Mouse (Mus musculus): ENCODE results near the gene Tmc5.
A peak's percentile ranks its signal among the peaks of the same experiment; 100 is the strongest.

Tmc5 gene

DNA sequence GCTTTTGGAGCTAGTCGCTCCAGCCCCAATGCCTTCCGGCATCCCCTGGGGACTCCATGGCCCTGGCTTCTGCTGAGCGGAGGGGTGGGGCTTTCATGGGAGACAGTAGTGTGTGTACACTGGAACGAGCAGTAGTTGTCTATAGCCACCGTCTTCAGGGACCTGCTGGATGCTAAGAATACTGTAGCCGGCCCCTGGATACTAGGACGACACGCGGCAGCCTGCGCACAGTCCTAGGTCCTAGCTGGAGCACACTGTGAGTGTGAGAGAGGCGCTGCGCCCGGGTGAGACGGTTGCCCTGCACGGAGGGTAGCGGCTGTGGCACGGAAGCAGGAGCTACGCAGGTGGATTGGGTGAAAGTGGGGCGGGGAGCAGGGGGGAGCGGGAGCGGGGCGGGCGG lies at the start of gene Tmc5:
Tmc5 (plus strand) TSS at position 97 of the 400 bp plus-strand sequence.
- no peak for DNase-seq (ENCODE audit: low spot score in 2 of 2)

DNA sequence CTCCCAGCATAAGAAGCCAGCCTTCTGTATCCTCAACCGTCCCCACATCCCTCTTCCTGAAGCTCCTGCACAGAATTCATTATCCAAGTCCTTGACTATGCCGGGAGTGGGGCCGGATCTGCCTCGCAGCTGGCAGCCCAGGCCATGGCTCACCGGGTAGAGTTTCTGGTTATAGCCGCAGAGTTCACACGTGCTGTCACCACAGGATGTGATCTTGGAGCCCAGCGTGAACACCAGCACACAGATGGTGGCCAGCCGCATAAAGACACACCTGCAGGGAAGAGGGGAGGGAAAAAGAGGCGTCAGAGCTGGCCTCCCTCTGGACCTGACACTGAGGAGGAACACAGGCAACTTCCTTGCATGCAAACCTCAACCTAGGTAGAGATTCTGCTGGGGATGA lies 49.6 kb upstream of the Tmc5 start:
- no peak for DNase-seq (ENCODE audit: low spot score in 2 of 2)

DNA sequence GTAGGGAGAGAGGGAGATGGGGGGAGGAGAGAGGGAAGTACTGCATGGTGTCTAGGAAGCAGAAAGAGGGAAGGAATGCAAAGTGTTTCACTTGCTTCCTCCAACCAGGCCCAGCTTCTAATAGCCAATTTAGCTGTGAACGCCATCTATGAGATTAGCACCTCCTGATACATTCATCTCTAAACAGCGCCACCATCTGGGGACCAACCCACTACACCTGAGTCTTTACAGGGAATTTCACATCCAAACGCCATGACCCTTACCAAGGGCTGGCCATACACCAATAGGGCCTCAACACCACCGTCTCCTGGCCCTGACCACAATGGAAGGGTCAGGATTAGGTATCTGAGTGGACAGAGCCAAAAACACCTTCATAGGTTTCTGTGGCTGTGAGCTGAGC lies 43.2 kb upstream of the Tmc5 start:
- DNase-seq (ENCODE audit: low spot score in 2 of 2): no peak

DNA sequence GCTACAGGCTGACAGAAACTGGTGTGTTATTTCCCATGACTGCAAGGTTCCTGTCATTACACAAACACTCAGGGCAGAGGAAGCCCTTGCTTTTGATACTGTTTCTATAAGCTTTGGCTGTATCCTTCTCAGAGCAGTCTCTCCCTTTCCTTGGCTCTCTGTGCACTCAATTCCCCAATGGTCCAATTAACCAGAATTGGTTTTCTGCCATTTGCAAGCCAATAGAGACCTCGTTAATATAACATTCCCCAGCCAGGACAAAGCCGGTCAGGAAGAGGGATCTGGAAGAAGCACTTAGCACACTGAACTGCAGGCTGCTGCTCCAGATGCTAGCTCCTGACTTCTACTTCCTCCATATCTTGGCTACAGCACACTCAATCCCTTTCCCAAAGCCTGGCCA lies 42.8 kb upstream of the Tmc5 start:
- DNase-seq (ENCODE audit: low spot score in 2 of 2): no peak

DNA sequence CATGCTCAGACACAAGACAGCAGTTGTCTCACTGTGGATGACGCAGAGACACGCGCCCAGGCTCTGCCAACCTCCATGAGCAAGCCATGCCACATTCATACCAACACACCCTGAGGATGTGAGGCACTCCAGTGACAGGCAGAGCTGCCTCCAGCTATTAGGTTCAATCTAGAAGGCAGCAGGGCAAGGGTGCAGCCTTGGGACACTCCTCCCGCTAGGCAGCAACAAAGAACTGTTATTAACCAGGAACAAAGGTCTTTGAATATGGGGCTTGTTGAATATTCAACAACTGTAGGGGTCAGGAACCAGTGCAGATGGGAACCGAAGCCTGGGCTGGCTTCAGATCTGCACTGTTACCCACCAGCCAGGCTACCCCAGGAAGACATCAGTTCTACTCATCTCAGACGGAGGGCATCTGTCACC lies 28.0 kb upstream of the Tmc5 start:
- no peak for DNase-seq (ENCODE audit: low spot score in 2 of 2)

DNA sequence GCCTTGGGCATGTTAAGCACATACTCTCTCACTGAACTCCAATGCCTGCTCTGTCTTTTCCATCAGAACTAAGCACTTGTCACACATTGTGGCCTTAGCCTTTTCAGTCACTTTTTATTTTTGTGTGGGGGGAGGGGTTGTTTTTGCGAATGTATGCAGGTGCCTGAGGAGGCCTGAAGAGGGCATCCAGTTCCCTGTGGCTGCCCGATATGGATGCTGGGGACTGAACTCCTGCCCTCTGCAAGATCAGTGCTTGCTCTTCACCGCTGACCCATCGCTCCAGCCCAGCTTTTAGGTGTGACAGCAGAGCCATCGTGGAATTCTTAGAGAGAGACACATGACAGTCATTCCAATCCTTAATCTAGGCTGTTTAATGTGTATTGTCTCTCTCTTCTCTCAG lies 25.7 kb upstream of the Tmc5 start:
- no peak for DNase-seq (ENCODE audit: low spot score in 2 of 2)

DNA sequence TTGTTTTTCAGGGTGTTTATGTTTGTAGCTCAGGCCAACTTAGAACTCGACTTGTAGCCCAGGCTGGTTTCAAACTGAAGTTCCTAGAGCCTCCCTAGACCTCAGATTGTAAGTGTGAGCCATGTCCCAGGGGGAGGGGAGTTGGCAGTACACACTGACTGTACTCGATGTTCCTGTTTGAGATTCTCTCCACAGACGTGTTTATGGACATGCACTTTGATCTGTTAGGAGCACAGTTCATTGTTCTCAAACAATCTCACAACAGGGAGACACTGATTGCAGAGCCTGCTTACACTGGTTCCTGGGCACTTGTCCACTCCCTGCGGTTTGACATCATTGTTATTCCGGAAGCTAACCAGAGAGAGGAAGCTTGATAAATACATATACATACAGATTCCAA lies 25.1 kb upstream of the Tmc5 start:
- no peak for DNase-seq (ENCODE audit: low spot score in 2 of 2)

DNA sequence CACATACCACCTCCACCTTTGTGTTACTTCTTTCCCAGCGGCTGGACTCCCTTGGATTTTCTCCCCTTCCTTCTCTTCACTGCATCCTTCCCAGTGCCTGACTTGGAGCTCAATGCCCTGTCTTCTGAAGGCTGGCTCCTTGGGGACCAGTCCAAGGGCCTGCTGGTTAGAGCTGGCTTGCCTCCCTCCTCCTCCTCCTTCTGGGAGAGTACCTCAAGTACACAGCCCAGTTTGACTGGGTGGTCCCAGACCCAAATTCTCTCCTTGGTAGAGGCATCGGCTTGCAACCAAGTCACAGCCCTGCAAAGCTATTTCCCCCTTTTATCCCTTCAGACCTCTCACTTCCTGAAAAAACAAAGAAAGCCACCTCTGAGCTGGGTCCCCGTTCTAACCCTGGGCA lies 18.8 kb upstream of the Tmc5 start:
- DNase-seq (ENCODE audit: low spot score in 2 of 2): no peak

DNA sequence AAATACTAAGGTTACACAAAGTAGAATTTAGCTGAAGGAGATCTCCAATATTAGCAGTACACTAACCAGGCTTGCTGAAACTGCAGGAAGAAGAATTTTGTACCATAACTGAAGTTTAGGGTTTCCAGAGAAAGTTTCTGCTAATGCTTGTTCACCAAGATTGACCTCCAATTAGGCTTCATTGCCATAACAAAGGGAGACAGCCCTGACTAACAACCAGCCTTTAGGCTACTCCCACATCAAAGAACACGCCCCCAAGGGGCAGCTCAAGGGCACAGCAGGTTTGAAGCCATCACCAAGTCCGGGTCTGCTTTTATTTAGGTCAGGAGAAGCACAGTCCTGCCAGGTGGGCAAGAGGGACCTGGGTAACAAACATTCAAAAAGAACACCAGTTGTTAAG lies 17.2 kb upstream of the Tmc5 start:
- no peak for DNase-seq (ENCODE audit: low spot score in 2 of 2)

DNA sequence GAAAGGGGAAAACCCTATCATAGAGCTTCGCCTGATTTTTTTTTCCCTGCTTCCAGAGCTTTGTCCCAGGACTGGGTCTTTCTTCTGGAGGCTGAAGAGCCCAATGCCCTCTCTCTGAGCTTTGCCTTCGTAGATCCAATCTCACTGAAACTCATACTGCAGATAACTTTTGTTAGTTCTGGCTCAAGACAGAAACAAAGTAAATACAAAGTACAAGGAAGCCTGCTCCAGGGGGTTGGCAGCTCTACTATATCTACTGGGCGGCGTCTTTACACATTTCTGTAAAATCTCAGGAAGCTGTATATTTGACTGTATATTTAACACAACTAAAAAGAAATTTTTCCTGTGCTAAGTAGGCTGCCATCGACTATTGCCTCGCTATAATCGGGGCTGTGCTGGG lies 13.3 kb upstream of the Tmc5 start:
- DNase-seq (ENCODE audit: low spot score in 2 of 2): no peak

DNA sequence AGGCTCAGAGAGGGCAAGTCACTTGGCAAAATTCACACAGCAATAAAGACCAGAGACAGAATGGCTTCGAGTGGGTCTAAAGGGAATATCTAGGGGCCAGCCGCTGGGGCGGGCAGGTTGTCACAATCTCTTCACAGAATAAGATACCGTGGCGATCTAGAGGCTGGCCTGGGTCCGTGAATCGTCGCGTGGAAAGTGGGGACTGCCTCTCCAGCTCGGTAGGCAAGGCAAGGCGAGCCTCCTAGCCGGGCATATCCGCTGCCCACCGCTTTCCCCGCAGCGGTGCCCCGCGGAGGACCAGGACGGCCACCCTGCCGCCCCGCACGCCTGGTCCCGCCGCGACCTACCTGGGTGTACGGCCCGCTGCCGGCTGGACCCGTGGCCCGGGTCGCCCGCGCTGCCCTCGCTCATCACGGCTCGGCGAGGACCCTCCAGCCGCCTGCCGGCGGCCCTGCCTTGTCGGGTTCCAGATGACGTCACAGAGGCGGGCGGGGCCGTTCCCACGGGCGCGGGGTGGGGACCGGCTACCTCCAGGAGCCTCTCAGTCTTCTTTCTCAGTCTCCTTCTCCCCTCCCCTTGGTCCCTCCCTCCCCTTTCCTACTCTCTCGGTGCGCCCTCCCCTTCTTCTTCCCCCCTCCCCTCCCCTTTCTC lies 12.7 kb upstream of the Tmc5 start, which contains the start of gene Tmc7:
Tmc7 (minus strand) TSS at position 480 of the 651 bp plus-strand sequence.
- peak; percentile 15 to 30 for DNase-seq (ENCODE audit: low spot score in 2 of 2)

DNA sequence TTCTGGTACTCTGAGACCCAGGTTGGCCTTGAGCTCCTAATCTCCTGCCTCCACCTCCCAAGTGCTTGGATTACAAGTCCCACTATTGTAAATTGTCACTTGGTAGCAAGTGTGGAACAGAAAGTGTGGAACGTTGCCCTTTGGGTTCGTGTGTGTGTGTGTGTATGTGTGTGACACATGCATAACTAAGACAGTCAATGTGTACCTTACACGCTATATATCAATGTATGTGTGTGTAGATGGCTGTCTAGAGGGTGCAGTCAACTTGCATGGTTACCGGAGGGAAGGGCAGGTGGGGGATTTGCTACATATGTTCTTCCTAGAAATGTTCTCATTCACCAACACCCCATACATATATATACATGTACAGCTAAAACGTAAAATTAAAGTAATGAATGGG lies 12.2 kb upstream of the Tmc5 start:
- no peak for DNase-seq (ENCODE audit: low spot score in 2 of 2)

DNA sequence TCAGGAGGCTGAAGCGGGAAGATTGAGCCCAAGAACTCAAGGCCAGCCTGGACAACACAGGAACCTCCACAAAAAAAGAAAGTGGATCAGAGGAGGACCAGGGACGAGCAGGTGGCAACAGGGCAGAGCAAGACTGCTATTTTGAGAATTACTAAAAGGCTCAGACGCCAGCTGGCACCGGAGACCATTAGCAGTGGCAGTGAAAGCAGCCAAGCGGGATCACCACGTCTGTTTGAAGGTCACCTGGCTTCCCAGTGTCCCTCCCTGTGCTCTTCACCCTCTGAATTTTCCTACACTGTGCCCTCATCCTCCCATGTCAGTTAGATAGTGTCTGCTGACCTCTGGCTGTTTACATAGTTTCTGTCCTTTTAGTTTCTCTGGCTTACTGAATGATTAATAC lies 11.2 kb upstream of the Tmc5 start:
- DNase-seq (ENCODE audit: low spot score in 2 of 2): no peak

DNA sequence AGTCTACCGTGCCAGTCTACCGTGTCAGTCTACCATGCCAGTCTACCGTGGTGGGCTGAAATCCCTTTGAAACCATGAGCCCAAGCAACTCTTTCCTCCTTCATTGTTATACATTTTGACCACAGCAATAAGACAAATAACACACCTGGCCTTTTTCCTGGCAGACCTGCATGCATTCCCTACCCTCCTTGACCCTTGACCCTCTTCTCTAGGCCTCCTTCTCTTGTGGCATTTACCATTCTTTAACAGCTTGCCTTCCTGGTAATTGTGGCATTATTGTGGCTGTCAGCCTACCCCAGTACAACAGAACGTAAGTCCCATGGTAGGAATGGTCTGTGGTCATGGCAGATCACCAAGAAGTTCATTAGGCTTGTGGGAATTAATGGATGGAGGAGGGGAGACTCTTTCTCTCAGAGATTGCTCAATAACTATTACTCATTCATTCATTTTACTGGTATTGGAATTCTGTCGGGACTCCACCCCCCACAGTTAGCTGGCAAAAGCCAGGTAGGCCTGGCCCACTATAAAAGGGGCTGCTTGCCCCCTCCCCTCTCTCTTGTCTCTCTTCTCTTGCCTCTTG lies 6.3 kb upstream of the Tmc5 start:
- no peak for DNase-seq (ENCODE audit: low spot score in 2 of 2)

DNA sequence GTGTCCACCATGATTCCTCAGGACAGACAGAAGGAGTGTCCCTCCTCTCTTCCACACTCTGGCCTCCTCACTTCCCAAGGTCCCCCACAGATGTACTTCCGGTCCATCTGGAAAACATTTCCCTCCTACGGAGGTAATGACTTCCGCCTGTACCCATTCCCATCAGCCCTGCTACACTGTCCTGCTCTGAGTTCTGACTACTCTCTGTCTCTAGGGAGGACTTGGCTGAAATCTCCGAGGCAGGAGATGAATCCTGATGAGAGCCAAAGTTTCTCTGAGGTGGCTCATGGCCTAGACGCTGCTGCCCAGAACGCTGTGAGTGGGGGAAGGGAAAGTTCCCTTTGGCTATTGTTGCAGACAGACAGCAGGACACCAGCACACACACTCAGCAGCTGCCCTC lies 5.0 kb upstream of the Tmc5 start:
- DNase-seq (ENCODE audit: low spot score in 2 of 2): no peak

DNA sequence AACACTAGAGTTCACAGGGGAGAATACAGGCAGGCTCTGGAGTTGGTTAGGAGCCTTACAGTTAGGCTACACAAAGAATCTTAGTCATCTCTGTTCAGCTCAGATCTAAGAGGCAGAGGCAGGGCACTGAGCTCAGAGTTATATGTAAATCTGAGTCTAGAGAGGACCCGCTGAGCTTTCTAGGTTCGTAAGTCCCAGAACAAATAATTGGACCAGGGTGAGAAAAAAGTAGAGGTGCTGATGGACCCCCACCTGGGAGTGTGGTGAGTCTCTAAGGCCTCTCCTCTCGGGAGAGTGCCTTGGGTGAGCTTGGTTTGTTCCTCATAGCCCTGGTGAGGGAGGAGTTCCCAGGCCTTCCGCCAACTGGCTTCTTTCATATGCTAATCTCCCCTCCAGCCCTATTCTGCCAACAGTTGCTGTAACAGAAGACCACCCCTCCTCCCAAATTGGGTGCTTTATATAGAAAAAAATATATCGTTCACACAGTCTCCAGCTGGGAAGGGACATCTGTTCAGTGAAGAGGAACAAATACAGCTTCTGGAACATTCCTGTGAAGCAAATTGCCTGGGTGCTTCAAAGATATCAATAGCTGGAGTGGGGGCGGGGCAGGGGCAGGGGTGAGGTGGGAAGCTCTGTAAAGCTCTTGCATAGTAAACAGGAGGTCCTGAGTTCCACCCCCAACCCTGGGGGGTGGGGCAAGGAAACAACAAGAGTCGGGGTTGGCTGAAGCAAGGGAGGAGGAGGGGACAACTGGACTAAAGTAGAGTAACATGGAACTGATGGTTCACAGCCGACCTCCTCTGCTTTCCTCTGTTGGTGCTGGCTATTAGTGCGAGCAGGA lies 3.3 kb upstream of the Tmc5 start:
- DNase-seq (ENCODE audit: low spot score in 2 of 2): no peak

DNA sequence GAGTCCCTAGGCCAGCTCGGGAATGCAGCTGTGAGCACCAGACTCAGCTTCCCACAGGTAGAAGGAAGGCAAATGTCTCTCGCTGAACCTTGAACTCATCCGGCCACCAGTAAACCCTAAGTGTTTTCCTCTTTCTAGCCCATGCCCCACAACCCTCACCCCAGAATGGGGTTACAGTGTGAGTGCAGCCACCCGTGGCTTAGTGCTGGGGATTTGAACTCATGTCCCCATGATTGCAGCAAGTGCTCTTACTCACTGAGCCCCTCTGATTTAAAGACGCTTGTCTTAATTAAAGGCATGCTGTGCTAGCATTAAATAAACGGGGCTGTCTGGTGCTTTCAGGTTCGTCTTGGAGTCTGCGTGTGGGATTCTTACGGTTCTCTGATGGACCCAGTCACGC lies 2.5 kb upstream of the Tmc5 start:
- no peak for DNase-seq (ENCODE audit: low spot score in 2 of 2)

DNA sequence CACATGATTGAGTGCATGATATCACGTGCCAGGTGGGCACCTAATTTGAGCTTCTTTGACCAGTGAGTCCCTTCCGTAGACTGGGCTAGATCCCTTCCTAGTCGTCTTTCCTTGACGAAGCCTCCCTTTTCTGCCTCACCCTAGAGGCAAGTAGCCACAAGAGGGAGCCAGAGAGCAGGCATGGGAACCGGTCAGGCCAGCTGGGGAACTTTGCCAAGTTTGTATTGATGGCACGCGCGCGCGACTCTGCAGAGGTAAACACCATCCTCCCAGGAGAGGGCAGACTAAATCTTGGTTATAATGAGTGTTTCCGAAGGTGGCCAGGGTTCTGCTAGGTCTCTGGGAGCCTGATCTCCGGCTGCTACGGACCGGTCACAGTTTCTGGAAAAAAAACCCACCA lies 1.9 kb upstream of the Tmc5 start:
- DNase-seq (ENCODE audit: low spot score in 2 of 2): peak; percentile 69 to 75

DNA sequence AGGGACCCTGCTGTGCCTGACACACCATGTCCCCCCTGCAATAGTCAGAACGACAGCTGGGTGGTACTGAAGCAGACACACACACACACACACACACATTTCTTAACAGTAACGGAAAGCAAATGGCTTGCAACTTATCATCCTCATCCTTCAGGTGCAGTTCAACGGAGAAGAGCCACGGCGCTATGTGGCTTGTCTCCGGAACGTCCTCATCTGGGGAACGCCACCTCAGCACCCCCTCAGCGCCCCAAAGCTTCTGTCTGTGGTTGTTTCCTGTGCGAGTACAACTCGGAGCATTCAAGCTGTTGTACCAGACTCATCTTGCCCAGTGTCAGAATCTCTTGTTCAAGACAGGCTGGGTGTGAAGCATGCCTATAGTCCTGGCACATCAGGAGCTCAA lies 826 bp upstream of the Tmc5 start:
- no peak for DNase-seq (ENCODE audit: low spot score in 2 of 2)

DNA sequence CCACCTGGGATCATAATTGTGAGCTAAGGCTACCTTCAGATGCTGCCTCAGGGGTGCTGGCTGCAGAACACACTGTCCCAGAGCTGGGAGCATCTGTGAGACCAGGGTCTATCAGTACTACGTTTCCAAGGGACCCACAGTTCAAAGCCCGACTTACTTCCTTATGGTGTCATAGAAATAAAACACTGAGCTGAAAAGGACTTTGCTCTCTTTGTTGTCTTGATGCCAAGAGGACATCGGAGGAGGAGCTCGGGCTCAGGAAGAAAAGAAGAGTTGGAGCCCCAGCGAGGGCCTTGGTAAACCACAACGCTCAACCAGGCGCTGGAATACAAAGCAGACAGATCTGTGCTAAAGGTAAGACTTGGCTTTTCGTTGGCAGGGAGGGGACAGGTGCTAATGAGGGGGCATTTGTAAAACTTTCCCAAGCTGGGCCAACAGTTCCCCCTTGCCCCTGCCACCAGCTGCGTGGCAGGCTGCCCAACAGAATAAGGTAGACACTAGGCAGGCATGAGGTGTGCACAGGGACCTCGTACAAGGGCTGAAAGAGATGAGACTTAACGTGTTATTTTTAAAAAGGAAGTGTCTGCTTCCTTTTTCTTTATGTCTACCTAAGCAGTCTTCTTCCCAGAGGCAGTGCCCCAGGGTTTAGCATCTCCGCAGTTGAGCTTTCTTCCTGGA lies 3.0 kb downstream of the Tmc5 start:
- DNase-seq (ENCODE audit: low spot score in 2 of 2): no peak

DNA sequence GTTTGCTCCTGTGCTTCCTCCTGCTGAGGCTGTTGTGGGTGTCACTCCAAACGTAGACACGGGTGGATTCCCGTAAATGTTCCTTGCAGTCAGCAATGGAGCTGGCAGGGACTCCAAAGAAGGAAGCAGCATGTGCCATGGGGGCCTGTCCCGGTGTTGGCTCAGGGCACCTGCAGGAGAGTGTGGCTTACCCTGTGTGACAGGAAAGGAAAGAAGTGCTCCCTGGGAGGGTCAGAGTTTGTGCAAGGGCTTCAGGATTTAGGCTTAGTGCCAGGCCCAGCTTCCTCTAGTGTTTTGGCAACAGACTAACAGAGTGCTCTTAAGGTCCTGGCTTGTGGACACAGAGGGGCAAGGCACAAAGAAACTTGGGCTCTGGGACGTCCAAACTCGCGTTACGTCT lies 7.7 kb downstream of the Tmc5 start:
- DNase-seq (ENCODE audit: low spot score in 2 of 2): no peak

DNA sequence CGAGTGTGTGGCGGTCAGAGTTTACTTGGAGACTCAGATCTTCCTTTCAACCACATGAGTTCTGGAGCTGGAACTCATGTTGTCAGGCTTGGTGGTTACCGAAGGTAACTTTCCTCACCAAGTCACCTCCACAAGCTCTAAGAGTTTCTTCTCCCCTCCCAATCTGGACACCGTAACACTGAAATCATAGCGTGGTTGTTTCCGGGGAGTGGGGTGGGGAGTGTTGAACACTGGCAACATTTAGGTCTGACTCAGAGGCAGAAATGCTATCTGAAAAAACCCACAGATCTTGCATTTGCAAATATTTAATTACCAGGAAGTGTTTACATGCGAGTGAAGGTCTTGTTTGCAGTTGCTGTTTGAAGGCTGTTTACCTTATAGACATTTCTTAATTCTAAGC lies 12.7 kb downstream of the Tmc5 start:
- DNase-seq (ENCODE audit: low spot score in 2 of 2): no peak

DNA sequence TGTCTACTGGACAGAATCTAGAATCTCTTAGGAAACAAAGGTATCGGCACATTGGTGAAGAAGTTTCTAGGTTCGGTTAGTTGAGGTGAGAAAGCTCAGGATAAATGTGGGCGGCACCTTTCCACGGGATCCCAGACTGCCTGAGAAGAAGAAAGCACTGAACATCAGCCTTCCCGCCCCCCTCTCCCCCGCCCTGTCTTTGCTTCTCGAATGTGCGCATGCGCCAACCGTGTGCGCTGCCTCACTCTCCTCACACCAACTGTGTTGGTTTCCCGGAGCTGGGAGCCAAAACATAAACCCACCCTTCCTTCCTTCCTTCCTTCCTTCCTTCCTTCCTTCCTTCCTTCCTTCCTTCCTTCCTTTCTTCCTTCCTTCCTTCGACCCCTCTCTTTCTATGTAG lies 13.6 kb downstream of the Tmc5 start:
- DNase-seq (ENCODE audit: low spot score in 2 of 2): no peak
